ENCODE assay signal across 23 mouse cellular contexts in the genomic region with DNA sequence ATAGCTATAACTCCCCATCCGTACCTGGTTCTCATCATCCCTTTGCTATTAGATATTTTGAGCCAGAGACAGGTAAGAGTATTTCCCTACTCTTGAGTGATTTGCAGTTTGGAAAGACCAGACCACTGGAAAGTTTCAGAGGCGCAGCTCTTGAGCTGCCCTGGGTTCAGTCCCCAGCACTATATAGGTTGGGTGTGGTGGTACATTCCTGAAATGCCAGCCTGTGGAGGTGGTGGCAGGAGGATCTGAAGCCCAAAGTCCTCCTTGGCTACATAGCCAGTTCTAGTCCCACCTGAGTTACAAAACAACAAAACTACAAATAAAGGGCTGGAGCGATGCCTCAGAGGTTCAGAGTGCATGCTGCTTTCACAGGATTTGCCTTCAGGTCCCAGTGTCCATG. TPM values are rescaled to one million over a fixed set of nuclear protein-coding genes. Genes with fewer than 3 reads are reported as not detected.
DNase-seq lines count a peak whose midpoint lies in the region; ATAC-seq and TF ChIP-seq lines count a peak whose summit lies in the region.
"Had no signal": no experiment of that assay in that cellular context is flagged by ENCODE, and none has a peak within 500 bp of the region (broad histone marks: within the 10 kb centered on the region; RNA-seq: fewer than 3 reads in every experiment).

No protein-coding gene starts in this region.

- no peaks in the 10 kb centered on the region for H3K27me3 ChIP-seq in heart, embryonic 13.5 days (replicated peaks)
- H3K27me3 ChIP-seq in liver, postnatal 0 days (ENCODE audit: insufficient read depth, low read length) = no peaks in the 10 kb centered on the region
- H3K27me3 ChIP-seq in liver, embryonic 12.5 days (replicated peaks) = no peaks in the 10 kb centered on the region
- no peaks in the 10 kb centered on the region for H3K27me3 ChIP-seq in neural tube, embryonic 15.5 days (replicated peaks)
- H3K27me3 ChIP-seq: CH12.LX; embryonic facial prominence, embryonic 12.5 days; forebrain, embryonic 12.5 days; forebrain, embryonic 15.5 days; heart, embryonic 12.5 days; hindbrain, embryonic 12.5 days; hindbrain, embryonic 15.5 days had no signal

- peaks cover 28% of the 10 kb centered on the region for H3K4me1 ChIP-seq in heart, embryonic 13.5 days
- H3K4me1 ChIP-seq in liver, postnatal 0 days (ENCODE audit: insufficient read depth) = peaks cover 29% of the 10 kb centered on the region
- H3K4me1 ChIP-seq in liver, embryonic 12.5 days = peaks cover 42% of the 10 kb centered on the region
- peaks cover 18% of the 10 kb centered on the region for H3K4me1 ChIP-seq in neural tube, embryonic 15.5 days

- TF ChIP-seq EP300 in liver, postnatal 0 days (IDR thresholded peaks at IDR 0.05; ENCODE audit: low read depth) = no peak

- peaks cover 38% of the 10 kb centered on the region for H3K36me3 ChIP-seq in heart, embryonic 13.5 days
- H3K36me3 ChIP-seq in liver, postnatal 0 days (replicated peaks; ENCODE audit: insufficient read depth, low read length) = peaks cover 26% of the 10 kb centered on the region
- peaks cover 62% of the 10 kb centered on the region for H3K36me3 ChIP-seq in liver, embryonic 12.5 days
- peaks cover 18% of the 10 kb centered on the region for H3K36me3 ChIP-seq in neural tube, embryonic 15.5 days

- no peak for ATAC-seq in heart, embryonic 13.5 days (ENCODE audit: extremely low read depth, insufficient number of reproducible peaks, low FRiP score, low TSS enrichment)
- no peak for ATAC-seq in liver, postnatal 0 days
- ATAC-seq in liver, embryonic 12.5 days = no peak
- ATAC-seq in neural tube, embryonic 15.5 days (ENCODE audit: low FRiP score) = no peak
- ATAC-seq: forebrain, embryonic 15.5 days had no signal

- no peak for TF ChIP-seq CTCF in liver, postnatal 0 days (IDR thresholded peaks at IDR 0.05; ENCODE audit: low read depth)

- no peaks in the 10 kb centered on the region for H3K9me3 ChIP-seq in heart, embryonic 13.5 days
- no peaks in the 10 kb centered on the region for H3K9me3 ChIP-seq in liver, postnatal 0 days (ENCODE audit: low read length)
- H3K9me3 ChIP-seq in liver, embryonic 12.5 days (replicated peaks) = no peaks in the 10 kb centered on the region
- no peaks in the 10 kb centered on the region for H3K9me3 ChIP-seq in neural tube, embryonic 15.5 days (replicated peaks)
- H3K9me3 ChIP-seq: embryonic facial prominence, embryonic 12.5 days; forebrain, embryonic 12.5 days; forebrain, embryonic 15.5 days; heart, embryonic 12.5 days; hindbrain, embryonic 12.5 days; hindbrain, embryonic 15.5 days had no signal

- peak overlapping the region; percentile 44 for H3K9ac ChIP-seq in heart, embryonic 13.5 days
- no peak overlapping the region for H3K9ac ChIP-seq in liver, postnatal 0 days (replicated peaks)
- H3K9ac ChIP-seq in liver, embryonic 12.5 days = no peak overlapping the region
- H3K9ac ChIP-seq in neural tube, embryonic 15.5 days (replicated peaks) = no peak overlapping the region
- H3K9ac ChIP-seq: embryonic facial prominence, embryonic 12.5 days; forebrain, embryonic 12.5 days; forebrain, embryonic 15.5 days; heart, embryonic 12.5 days; hindbrain, embryonic 12.5 days; hindbrain, embryonic 15.5 days had no signal

- WGBS in heart, embryonic 13.5 days = 81% methylated on average over 3 of the region's 3 CpGs
- WGBS in liver, postnatal 0 days (ENCODE audit: insufficient replicate concordance) = 80% methylated on average over 3 of the region's 3 CpGs
- 86% methylated on average over 3 of the region's 3 CpGs for WGBS in liver, embryonic 12.5 days (ENCODE audit: insufficient replicate concordance)
- 98% methylated on average over 3 of the region's 3 CpGs for WGBS in neural tube, embryonic 15.5 days

- no peak overlapping the region for H3K4me3 ChIP-seq in heart, embryonic 13.5 days
- H3K4me3 ChIP-seq in liver, postnatal 0 days (ENCODE audit: low read depth, low read length) = no peak overlapping the region
- H3K4me3 ChIP-seq in liver, embryonic 12.5 days = no peak overlapping the region
- H3K4me3 ChIP-seq in neural tube, embryonic 15.5 days (replicated peaks) = no peak overlapping the region
- H3K4me3 ChIP-seq: embryonic facial prominence, embryonic 12.5 days; erythroblast, embryonic 14.5 days; forebrain, embryonic 12.5 days; forebrain, embryonic 15.5 days; heart, embryonic 12.5 days; hindbrain, embryonic 12.5 days; hindbrain, embryonic 15.5 days had no signal

- no peak overlapping the region for H3K4me2 ChIP-seq in heart, embryonic 13.5 days
- no peak overlapping the region for H3K4me2 ChIP-seq in liver, postnatal 0 days (ENCODE audit: low read depth, low read length)
- H3K4me2 ChIP-seq in liver, embryonic 12.5 days = no peak overlapping the region
- H3K4me2 ChIP-seq in neural tube, embryonic 15.5 days = no peak overlapping the region
- H3K4me2 ChIP-seq: embryonic facial prominence, embryonic 12.5 days; forebrain, embryonic 12.5 days; forebrain, embryonic 15.5 days; heart, embryonic 12.5 days; hindbrain, embryonic 12.5 days; hindbrain, embryonic 15.5 days had no signal

- no peak overlapping the region for H3K27ac ChIP-seq in heart, embryonic 13.5 days (replicated peaks)
- H3K27ac ChIP-seq in liver, postnatal 0 days (ENCODE audit: low read depth) = 0 out of 2 replicates have a peak overlapping the region, but pooled peaks have one; percentile 2
- H3K27ac ChIP-seq in liver, embryonic 12.5 days = no peak overlapping the region
- no peak overlapping the region for H3K27ac ChIP-seq in neural tube, embryonic 15.5 days (replicated peaks)
- H3K27ac ChIP-seq: embryonic facial prominence, embryonic 12.5 days; forebrain, embryonic 12.5 days; forebrain, embryonic 15.5 days; hindbrain, embryonic 12.5 days; hindbrain, embryonic 15.5 days had no signal

- no peak for DNase-seq in heart, adult 9 months (ENCODE audit: low spot score in 2 of 2)
- DNase-seq in liver, postnatal 0 days = no peak
- DNase-seq in ES-CJ7 (ENCODE audit: low read depth, low spot score) (peak; percentile 42), ZHBTc4 (ENCODE audit: low read depth, low spot score) (peak; percentile 61)
- DNase-seq: adrenal gland, postnatal 10 days; adrenal gland, postnatal 36 days; B cell, adult 2 months; cerebellum, adult 18-20 months; cerebellum, adult 9-10 months; cerebellum, postnatal 14 days; gastrocnemius, postnatal 10 days; gastrocnemius, postnatal 36 days had no signal

RNA-seq across cellular contexts. Expression of a gene that starts 9.9 kb away (rescaled TPM):
- 24.7 and 33.5 TPM in 2 replicates for polyA plus RNA-seq in heart, embryonic 13.5 days (2015; fragmentation: Nextera tagmentation; extraction: Ambion mirVana)
- 28.1 and 30.7 TPM in 2 replicates for polyA plus RNA-seq in liver, postnatal 0 days (2015; fragmentation: Nextera tagmentation; extraction: Ambion mirVana)
- 45.4 and 46.4 TPM in 2 replicates for polyA plus RNA-seq in liver, embryonic 12.5 days (2016; fragmentation: Nextera tagmentation; extraction: Ambion mirVana)
- 24.7 and 27.5 TPM in 2 replicates for polyA plus RNA-seq in neural tube, embryonic 15.5 days (2015; fragmentation: Nextera tagmentation; extraction: Ambion mirVana)

RNA-seq across cellular contexts. Expression of a gene that starts 28.5 kb away (rescaled TPM):
- polyA plus RNA-seq in heart, embryonic 13.5 days (2015; fragmentation: Nextera tagmentation; extraction: Ambion mirVana) = 52.3 and 60.7 TPM in 2 replicates
- 44.0 and 44.8 TPM in 2 replicates for polyA plus RNA-seq in liver, postnatal 0 days (2015; fragmentation: Nextera tagmentation; extraction: Ambion mirVana)
- polyA plus RNA-seq in liver, embryonic 12.5 days (2016; fragmentation: Nextera tagmentation; extraction: Ambion mirVana) = 64.5 and 68.1 TPM in 2 replicates
- polyA plus RNA-seq in neural tube, embryonic 15.5 days (2015; fragmentation: Nextera tagmentation; extraction: Ambion mirVana) = 60.6 and 64.6 TPM in 2 replicates

RNA-seq across cellular contexts. Expression of a gene that starts 28.6 kb away (rescaled TPM):
- 16.4 and 18.5 TPM in 2 replicates for polyA plus RNA-seq in heart, embryonic 13.5 days (2015; fragmentation: Nextera tagmentation; extraction: Ambion mirVana)
- 8.4 and 10.9 TPM in 2 replicates for polyA plus RNA-seq in liver, postnatal 0 days (2015; fragmentation: Nextera tagmentation; extraction: Ambion mirVana)
- polyA plus RNA-seq in liver, embryonic 12.5 days (2016; fragmentation: Nextera tagmentation; extraction: Ambion mirVana) = 21.2 and 21.6 TPM in 2 replicates
- 21.0 and 21.9 TPM in 2 replicates for polyA plus RNA-seq in neural tube, embryonic 15.5 days (2015; fragmentation: Nextera tagmentation; extraction: Ambion mirVana)

RNA-seq across cellular contexts. Expression of a gene that starts 55.2 kb away (rescaled TPM):
- 18.3 and 19.9 TPM in 2 replicates for polyA plus RNA-seq in heart, embryonic 13.5 days (2015; fragmentation: Nextera tagmentation; extraction: Ambion mirVana)
- 18.5 and 19.7 TPM in 2 replicates for polyA plus RNA-seq in liver, postnatal 0 days (2015; fragmentation: Nextera tagmentation; extraction: Ambion mirVana)
- polyA plus RNA-seq in liver, embryonic 12.5 days (2016; fragmentation: Nextera tagmentation; extraction: Ambion mirVana) = 31.9 and 34.5 TPM in 2 replicates
- polyA plus RNA-seq in neural tube, embryonic 15.5 days (2015; fragmentation: Nextera tagmentation; extraction: Ambion mirVana) = 38.9 and 42.0 TPM in 2 replicates

Comparison
In these comparisons a context has a peak if more than half of its experiments do, and no peak if none do; other contexts are left out.
1. DNase-seq: peak in ES-CJ7 (single experiment) and ZHBTc4 (single experiment); none in heart, adult 9 months (0 of 2) and liver, postnatal 0 days (single experiment).